Mouse (Mus musculus) testis, adult 2 months (tissue): ENCODE data around the gene Cdh23.

ENCODE experiments used
- CTCF ChIP-seq: fragments of 200-500 bp; IDR thresholded peaks from 2 replicates; pipeline ENCODE4 v1.5.1; 2012; ENCODE audit warnings: low read depth, mild to moderate bottlenecking, inconsistent platforms, low read length, moderate library complexity; ENCODE audit not compliant: control insufficient read depth, insufficient read depth, insufficient replicate concordance
- POLR2A ChIP-seq: fragments of 200-500 bp; IDR thresholded peaks from 2 replicates; pipeline ENCODE4 v1.6.1; 2012; ENCODE audit warnings: low read depth, mild to moderate bottlenecking, inconsistent platforms, low read length, moderate library complexity; ENCODE audit not compliant: control insufficient read depth

DNA sequence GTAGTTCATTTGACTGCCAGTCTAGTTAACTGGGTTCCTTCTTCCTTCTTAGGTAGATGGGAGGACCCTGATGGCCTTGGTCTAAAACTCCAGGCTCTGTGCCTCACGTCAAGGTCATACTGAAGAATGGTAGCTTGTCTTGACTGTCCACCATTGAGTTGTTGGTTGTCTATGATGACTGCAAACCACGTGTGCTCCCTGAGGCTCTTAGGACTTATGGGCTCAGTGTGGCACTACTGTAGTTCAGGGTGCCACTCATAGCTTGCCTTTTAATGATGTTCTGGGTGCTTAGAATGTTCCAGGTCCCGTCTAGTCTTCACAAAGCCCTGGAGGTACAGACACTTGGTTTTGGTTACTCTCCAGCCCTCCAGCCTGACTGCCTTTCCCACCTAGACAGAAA lies 417.5 kb downstream of the Cdh23 start:
- TF ChIP-seq POLR2A = no peak
- no peak for TF ChIP-seq CTCF
